Mouse (Mus musculus) left cerebral cortex, postnatal 25 days (tissue): ENCODE measurements at regions not wholly inside any gene's neighbourhood (a gene's known extent, or its start where the extent isn't known, plus 50 kb on each side); places are given as distances from the start of the nearest gene placed in this dataset.

Experiments used
- DNase-seq, 2 experiments: peaks; one replicate each; pipeline ENCODE4 v3.0.0; 2022; ENCODE audit warnings: low spot score in 2 of 2, mixed read lengths in 1 of 2
- intact Hi-C: fragments of 180-260 bp; cut with DNase I; formaldehyde crosslinking; loops from one replicate; pipeline ENCODE4 v1.15.1; 2025

DNA sequence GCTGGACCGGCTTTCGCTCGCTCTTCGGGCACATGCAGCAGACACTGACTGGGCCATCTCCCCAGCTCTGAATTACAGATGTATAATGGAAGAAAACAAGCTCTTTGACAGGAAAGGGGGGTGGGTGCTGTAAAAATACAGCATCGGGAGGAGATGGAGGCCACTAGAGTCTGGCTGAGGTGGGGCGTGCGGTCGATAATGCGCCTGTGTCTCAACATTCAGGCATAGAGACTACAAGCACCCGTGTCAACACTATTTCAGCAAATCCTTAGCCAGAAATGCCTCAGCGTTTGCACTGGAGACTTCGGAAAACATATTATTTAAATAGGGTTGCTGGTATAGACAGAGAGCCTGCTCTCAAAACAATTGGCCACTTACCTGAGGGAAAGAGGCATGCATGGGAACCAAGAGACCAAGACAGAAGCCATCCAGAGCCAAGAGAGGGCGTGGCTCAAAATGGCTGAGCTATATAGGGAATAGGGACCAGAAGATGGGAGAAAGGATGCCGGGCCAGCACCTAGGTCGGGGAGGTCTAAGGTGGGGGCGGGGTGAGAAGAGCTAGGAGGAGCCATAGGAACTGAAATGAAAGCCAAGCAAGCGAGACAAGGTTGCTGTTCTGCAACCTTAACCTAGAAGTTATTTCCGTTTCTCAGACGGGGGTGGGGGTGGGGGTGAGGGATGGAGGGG is 96.7 kb upstream of the Fam174b start:
- no peak for DNase-seq
- intact Hi-C loops: no loop called here

- intact Hi-C loops: no loop called here
- no peak for DNase-seq
These were observed 98.6 kb upstream of the Chd2 start for GRCm38 (mm10) chr7:73640194-73640593.

GRCm38 (mm10) chr7:73637810-73638125 is 96.1 kb upstream of the Chd2 start:
- intact Hi-C loops: no loop called here
- peak; percentile 41 to 77 for DNase-seq

- intact Hi-C loops: no loop called here
- DNase-seq: no peak
These were observed 95.6 kb upstream of the Chd2 start for GRCm38 (mm10) chr7:73637101-73637809.

- DNase-seq: no peak
- intact Hi-C loops: no loop called here
These were observed 93.8 kb upstream of the Chd2 start for GRCm38 (mm10) chr7:73635422-73635821.

DNA sequence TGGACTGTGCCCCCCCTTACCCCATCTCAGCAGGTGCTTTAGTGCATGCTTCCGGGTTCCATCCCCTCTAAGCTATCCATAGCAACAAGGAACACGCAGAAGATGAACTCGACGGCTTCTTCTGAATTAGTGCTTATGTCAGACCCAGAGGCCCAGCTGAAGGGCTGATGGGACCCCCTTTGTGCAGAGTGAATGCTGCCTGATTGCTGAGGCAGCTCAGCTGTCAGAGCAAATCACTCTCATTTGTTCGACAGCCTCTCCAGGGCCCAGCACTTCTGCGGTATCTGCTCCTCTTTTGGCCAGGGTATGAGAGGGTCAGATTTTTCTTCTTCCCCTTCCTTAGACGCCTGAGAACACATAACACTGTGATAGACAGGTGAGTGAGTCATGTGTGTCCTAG is 89.2 kb upstream of the Chd2 start:
- intact Hi-C loops: no loop called here
- no peak for DNase-seq

DNA sequence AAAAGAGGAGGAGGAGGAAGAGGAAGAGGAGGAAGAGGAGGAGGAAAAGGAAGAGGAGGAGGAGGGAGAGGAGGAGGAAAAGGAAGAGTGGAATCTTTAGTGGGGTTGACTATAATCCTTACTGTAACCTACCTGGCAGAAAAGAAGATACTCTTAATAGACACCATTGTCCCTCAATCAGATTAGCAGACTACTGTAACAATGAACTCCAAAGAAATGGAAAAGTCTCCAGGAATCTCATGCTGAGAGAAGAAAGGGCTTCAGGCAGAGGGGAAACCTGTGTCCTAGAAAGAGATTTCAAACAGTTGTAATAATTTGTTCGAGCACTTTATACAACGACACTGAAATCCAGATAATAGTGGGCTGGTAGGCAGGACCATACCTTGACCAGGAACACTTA is 87.6 kb upstream of the Chd2 start:
- intact Hi-C loops: loop anchor here (5.0 kb wide), 2 partner anchors 192 to 1227 kb away; no protein-coding TSS in a partner anchor
- no peak for DNase-seq

DNA sequence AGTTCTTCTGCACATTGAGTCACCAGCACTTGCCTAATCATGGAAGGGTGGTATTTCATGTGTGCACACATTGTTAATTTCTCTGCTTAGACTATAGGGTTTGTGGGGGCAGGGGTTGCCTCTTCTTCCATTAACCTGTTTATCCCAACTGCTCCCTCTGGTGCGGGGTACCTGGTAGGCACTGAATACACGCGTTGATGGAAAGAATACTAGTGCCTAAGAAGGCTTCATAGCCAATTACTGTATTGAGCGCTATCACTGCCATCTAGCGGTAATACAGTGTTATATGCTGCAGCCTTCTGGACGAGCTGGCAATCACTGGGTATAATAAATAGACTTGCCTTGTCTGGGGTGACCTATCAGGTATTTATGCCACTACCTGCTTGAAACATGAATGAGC is 86.4 kb upstream of the Chd2 start:
- DNase-seq: peak; percentile 69 to 80
- intact Hi-C loops: loop anchor here (5.0 kb wide), 2 partner anchors 191 to 1226 kb away; no protein-coding TSS in a partner anchor

DNA sequence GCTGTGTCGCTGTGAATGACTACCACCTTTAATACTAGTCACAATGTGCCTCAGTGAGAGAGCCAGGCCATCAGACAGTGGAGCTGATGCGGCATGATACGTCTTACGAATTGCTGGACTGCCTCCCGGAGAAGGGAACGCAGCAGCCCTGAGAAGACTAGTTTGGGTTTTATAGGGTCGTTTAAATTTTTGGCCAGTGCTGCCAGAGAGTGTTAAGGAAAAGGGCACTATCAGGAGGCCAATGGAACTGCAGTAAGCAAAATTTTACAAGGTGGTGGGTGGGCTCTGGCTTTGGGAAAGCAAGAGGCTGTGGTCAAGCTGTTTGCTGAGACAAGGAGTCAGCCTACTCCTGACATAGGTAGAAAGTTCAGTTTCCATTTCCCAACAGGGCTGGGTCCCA is 84.7 kb upstream of the Chd2 start:
- no peak for DNase-seq
- intact Hi-C loops: loop anchor here (5.0 kb wide), 2 partner anchors 189 to 1224 kb away; no protein-coding TSS in a partner anchor

- DNase-seq: no peak
- intact Hi-C loops: loop anchor here (5.0 kb wide), 2 partner anchors 188 to 1223 kb away; no protein-coding TSS in a partner anchor
These were observed 84.0 kb upstream of the Chd2 start for GRCm38 (mm10) chr7:73625651-73626050.

GRCm38 (mm10) chr7:73624992-73625391 is 83.4 kb upstream of the Chd2 start:
- no peak for DNase-seq
- intact Hi-C loops: loop anchor here (5.0 kb wide), 2 partner anchors 188 to 1223 kb away; no protein-coding TSS in a partner anchor

DNA sequence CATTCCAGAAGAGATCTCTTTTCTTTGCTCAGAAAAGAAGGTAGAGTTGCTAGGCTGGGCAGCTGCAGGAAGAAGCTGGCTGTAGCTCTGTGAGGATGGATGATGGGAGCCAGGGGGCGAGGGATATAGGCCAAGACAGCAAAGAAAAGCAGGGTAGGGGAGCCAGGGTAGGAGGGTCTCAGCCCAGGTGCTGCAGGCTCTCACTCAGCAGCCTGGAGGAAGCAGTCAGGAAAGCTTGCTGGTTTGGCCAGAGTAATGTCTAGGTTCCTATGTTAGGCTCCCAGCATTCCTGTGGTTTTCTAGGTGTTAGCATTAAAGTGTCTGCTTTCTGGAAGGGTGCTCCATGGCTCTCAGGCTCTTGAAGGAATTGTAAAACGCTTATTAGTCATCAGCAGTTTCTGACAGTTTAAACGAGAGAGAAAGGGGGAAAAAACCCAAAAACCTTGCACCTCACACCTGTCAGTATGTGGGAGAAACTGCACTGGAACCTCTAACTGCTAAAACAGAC is 82.5 kb upstream of the Chd2 start:
- intact Hi-C loops: no loop called here
- DNase-seq: no peak

- intact Hi-C loops: no loop called here
- no peak for DNase-seq
These were observed 80.8 kb upstream of the Chd2 start for GRCm38 (mm10) chr7:73622468-73622867.

GRCm38 (mm10) chr7:73620341-73620740 is 78.7 kb upstream of the Chd2 start:
- intact Hi-C loops: no loop called here
- no peak for DNase-seq

- intact Hi-C loops: loop anchor here (1.0 to 2.0 kb wide), 4 partner anchors 24 to 95 kb away; no protein-coding TSS in a partner anchor
- DNase-seq: no peak
These were observed 77.3 kb upstream of the Chd2 start for GRCm38 (mm10) chr7:73618758-73619416.

- intact Hi-C loops: loop anchor here (1.0 to 2.0 kb wide), 5 partner anchors 10 to 94 kb away; no protein-coding TSS in a partner anchor
- DNase-seq: peak; percentile 98 to 99
These were observed 76.5 kb upstream of the Chd2 start for GRCm38 (mm10) chr7:73617910-73618757.

DNA sequence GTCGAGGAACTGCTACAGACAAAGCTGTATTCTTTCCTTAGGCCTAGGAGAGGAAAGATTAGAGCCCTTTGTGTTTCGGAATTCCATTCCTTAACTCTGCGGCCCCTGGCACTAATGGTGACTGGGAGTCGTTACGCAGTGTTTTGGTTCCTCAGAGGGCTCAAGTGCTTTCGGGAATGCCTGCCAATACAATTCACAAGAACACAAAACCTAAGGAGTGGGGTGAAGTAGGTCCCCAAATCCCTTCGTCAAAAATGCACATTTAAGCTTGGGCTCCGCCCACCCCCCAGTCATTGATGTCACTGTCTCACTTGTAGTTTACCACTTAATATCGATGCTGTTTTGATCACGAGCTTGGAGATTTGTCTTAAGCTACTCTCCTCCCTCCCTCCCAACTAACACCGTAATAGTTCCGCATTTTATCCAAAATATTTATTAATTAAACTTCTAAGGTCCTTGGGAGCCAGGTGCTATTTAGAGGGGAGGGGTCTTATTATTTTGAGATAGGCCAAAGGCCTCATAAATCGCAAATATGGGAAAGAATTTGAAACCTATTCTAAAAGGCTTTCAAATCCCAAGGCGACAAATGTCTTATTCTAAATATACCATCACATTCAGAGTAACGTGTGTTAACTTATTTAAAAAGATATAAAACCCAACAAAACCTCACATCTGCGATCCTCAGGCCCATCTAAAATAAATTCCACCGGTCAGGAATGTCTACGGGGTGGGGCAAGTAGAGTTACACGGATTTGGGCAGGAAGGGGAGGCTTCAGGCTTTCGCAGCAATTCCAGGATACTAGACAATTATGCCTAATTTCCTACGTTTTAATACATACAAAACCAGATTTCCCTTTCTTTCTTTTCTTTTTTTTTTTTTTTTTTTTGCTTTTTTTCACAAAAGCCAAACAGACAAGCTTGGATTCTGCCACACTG is 75.6 kb upstream of the Chd2 start:
- peak; percentile 55 to 63 for DNase-seq
- intact Hi-C loops: loop anchor here (1.0 kb wide), 1 partner anchor 9 kb away; no protein-coding TSS in a partner anchor

DNA sequence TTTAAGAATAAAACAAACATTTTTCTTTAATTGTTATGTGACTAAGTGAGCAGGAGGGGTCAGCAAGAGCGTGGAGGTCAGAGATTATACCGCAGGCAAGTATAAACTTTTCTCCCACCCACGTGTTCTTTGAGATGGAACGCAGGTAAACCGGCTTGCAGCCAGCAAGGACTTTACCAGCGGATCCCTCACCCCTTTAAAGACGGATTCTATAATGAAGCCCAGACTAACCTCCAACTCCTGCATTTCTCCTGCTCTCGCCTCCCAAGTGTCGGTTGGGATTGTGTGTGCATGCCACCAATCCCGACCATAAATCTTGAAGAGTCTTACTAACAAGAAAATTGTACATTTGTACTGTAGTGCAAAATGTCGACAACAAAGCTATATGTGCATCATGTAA is 74.4 kb upstream of the Chd2 start:
- no peak for DNase-seq
- intact Hi-C loops: no loop called here
